11 mouse cellular contexts compared by ENCODE assay signal in the genomic region with DNA sequence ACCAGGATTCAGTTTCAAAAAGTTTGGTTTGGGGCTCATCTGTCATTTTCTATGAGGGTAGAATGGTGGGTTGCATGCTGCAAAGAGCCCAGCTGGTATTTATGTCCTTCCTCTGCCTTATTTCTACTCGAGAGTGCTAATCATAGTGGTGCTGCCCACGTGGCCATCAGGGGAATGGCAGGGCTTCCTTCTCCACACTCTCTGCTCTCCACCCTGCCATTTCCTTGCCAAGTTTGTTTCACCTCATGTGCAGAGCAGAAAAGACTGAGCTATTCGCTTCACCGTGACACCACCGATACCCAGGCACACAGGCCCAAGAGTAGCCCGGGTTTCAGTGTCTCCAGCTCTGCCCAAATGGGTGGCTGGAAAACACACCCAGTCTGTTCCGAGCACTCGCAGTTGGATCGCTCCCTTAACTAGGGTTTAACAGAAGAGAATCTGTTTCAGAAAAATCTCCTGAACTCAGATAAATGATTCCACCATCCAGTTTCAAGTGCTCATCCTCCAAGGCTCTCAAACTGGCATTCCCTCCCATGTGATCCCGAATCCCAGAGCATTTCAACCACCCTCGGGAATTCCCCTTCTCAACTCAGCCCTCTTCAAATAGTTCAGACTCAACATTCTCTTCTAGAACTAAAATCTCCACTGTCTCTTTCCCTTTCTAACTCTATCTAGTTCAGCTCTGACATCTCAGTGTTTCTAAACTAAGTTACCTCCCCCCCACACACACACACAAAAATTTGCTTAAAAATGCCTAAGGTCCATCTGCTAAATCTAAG.
A peak's percentile ranks its signal among the peaks of the same experiment; 100 is the strongest.
DNase-seq lines count a peak whose midpoint lies in the region; ATAC-seq lines count a peak whose summit lies in the region.
"Had no signal": no experiment of that assay in that cellular context is flagged by ENCODE, and none has a peak within 500 bp of the region (broad histone marks: within the 10 kb centered on the region; RNA-seq: fewer than 3 reads in every experiment).

No protein-coding gene starts in this region.

- WGBS in kidney, embryonic 16.5 days: 68% methylated on average over 11 of the region's 11 CpGs
- WGBS in kidney, embryonic 15.5 days: 74% methylated on average over 11 of the region's 11 CpGs
- WGBS in embryonic facial prominence, embryonic 13.5 days: 57% methylated on average over 11 of the region's 11 CpGs
- WGBS in limb, embryonic 12.5 days: 72% methylated on average over 11 of the region's 11 CpGs

- no peaks in the 10 kb centered on the region for H3K36me3 ChIP-seq in kidney, embryonic 16.5 days (ENCODE audit: insufficient read depth, low read length)
- H3K36me3 ChIP-seq in kidney, embryonic 15.5 days: peaks cover 13% of the 10 kb centered on the region
- H3K36me3 ChIP-seq in embryonic facial prominence, embryonic 13.5 days: peaks cover 12% of the 10 kb centered on the region
- peaks cover 18% of the 10 kb centered on the region for H3K36me3 ChIP-seq in limb, embryonic 12.5 days

- H3K4me3 ChIP-seq in kidney, embryonic 16.5 days (ENCODE audit: low read length): no peak overlapping the region
- no peak overlapping the region for H3K4me3 ChIP-seq in kidney, embryonic 15.5 days (replicated peaks)
- H3K4me3 ChIP-seq in embryonic facial prominence, embryonic 13.5 days: no peak overlapping the region
- H3K4me3 ChIP-seq in limb, embryonic 12.5 days (replicated peaks): no peak overlapping the region
- H3K4me3 ChIP-seq: neural tube, embryonic 15.5 days had no signal

- peak; percentile 21 for DNase-seq in adrenal gland, postnatal 14 days
- no peak for DNase-seq in adrenal gland, adult 18-20 months (ENCODE audit: low spot score in 2 of 2)
- no peak for DNase-seq in thymus, postnatal 14 days
- no peak for DNase-seq in frontal cortex, postnatal 10 days (ENCODE audit: low spot score in 2 of 2)
- DNase-seq: cerebellum, adult 9-11 months; thymus, adult 2 months had no signal

- H3K27ac ChIP-seq in kidney, embryonic 16.5 days (ENCODE audit: low read length): no peak overlapping the region
- H3K27ac ChIP-seq in kidney, embryonic 15.5 days: no peak overlapping the region
- peak overlapping the region; percentile 82 for H3K27ac ChIP-seq in embryonic facial prominence, embryonic 13.5 days
- H3K27ac ChIP-seq in limb, embryonic 12.5 days: peak overlapping the region; percentile 18; the same call in 1 of the 2 replicates
- H3K27ac ChIP-seq: neural tube, embryonic 15.5 days had no signal

- no peak overlapping the region for H3K4me2 ChIP-seq in kidney, embryonic 16.5 days (replicated peaks; ENCODE audit: low read depth, low read length)
- no peak overlapping the region for H3K4me2 ChIP-seq in kidney, embryonic 15.5 days
- H3K4me2 ChIP-seq in embryonic facial prominence, embryonic 13.5 days: peak overlapping the region; percentile 39
- H3K4me2 ChIP-seq in limb, embryonic 12.5 days: no peak overlapping the region
- H3K4me2 ChIP-seq: neural tube, embryonic 15.5 days had no signal

- H3K4me1 ChIP-seq in kidney, embryonic 16.5 days (ENCODE audit: insufficient read depth, low read length): peaks cover 29% of the 10 kb centered on the region
- H3K4me1 ChIP-seq in kidney, embryonic 15.5 days: peaks cover 38% of the 10 kb centered on the region
- H3K4me1 ChIP-seq in embryonic facial prominence, embryonic 13.5 days: peaks cover 52% of the 10 kb centered on the region
- H3K4me1 ChIP-seq in limb, embryonic 12.5 days (replicated peaks): peaks cover 34% of the 10 kb centered on the region

- H3K9me3 ChIP-seq in kidney, embryonic 16.5 days (ENCODE audit: low read length): no peaks in the 10 kb centered on the region
- no peaks in the 10 kb centered on the region for H3K9me3 ChIP-seq in kidney, embryonic 15.5 days (replicated peaks)
- no peaks in the 10 kb centered on the region for H3K9me3 ChIP-seq in embryonic facial prominence, embryonic 13.5 days
- H3K9me3 ChIP-seq in limb, embryonic 12.5 days: no peaks in the 10 kb centered on the region
- H3K9me3 ChIP-seq: neural tube, embryonic 15.5 days had no signal

- no peak overlapping the region for H3K9ac ChIP-seq in kidney, embryonic 16.5 days (replicated peaks; ENCODE audit: low read length)
- no peak overlapping the region for H3K9ac ChIP-seq in kidney, embryonic 15.5 days
- H3K9ac ChIP-seq in embryonic facial prominence, embryonic 13.5 days: no peak overlapping the region
- H3K9ac ChIP-seq in limb, embryonic 12.5 days (replicated peaks): no peak overlapping the region
- H3K9ac ChIP-seq: neural tube, embryonic 15.5 days had no signal

- 0 out of 2 replicates have a peak, but pooled peaks have one; percentile 25 for ATAC-seq in kidney, embryonic 16.5 days (ENCODE audit: low FRiP score, low TSS enrichment)
- ATAC-seq in kidney, embryonic 15.5 days (replicated peaks; ENCODE audit: low FRiP score): no peak
- peak; percentile 63; the same call in 1 of the 2 replicates for ATAC-seq in embryonic facial prominence, embryonic 13.5 days (ENCODE audit: insufficient number of reproducible peaks, insufficient read depth, low FRiP score, low TSS enrichment, low read depth)
- no peak for ATAC-seq in limb, embryonic 12.5 days (ENCODE audit: insufficient number of reproducible peaks, insufficient read depth, low FRiP score, low TSS enrichment, low read depth)

- H3K27me3 ChIP-seq in kidney, embryonic 16.5 days (ENCODE audit: insufficient read depth, low read length): no peaks in the 10 kb centered on the region
- no peaks in the 10 kb centered on the region for H3K27me3 ChIP-seq in kidney, embryonic 15.5 days
- H3K27me3 ChIP-seq in embryonic facial prominence, embryonic 13.5 days: no peaks in the 10 kb centered on the region
- no peaks in the 10 kb centered on the region for H3K27me3 ChIP-seq in limb, embryonic 12.5 days
- H3K27me3 ChIP-seq: neural tube, embryonic 15.5 days had no signal

Comparison
In these comparisons a context has a peak if more than half of its experiments do, and no peak if none do; other contexts are left out.
1. ATAC-seq: peak in kidney, embryonic 16.5 days (single experiment) and embryonic facial prominence, embryonic 13.5 days (single experiment); none in kidney, embryonic 15.5 days (single experiment) and limb, embryonic 12.5 days (single experiment).
2. H3K27ac ChIP-seq: peak in embryonic facial prominence, embryonic 13.5 days (single experiment) and limb, embryonic 12.5 days (single experiment); none in kidney, embryonic 16.5 days (single experiment) and kidney, embryonic 15.5 days (single experiment).